Mouse (Mus musculus): Measurements from ENCODE around the gene Gm20075. TPM values are rescaled to one million over a fixed set of nuclear protein-coding genes. Genes with fewer than 3 reads are reported as not detected.
"Not testable (repeated sequence)": the region's sequence is repeated elsewhere in the genome, so short reads cannot be mapped to it uniquely, and the experiment has no call there.

Gene Gm20075
- total RNA-seq (2021) = 10 to 100 TPM; 15.8 to 15.9 TPM
- long read RNA-seq, experiment 1 = 0 reads
- long read RNA-seq, experiment 2, partial matches to known transcripts = 0 of 1 reads
- long read RNA-seq, experiment 2, other reads (novel, unspliced or antisense) = 0 of 1 reads

DNA sequence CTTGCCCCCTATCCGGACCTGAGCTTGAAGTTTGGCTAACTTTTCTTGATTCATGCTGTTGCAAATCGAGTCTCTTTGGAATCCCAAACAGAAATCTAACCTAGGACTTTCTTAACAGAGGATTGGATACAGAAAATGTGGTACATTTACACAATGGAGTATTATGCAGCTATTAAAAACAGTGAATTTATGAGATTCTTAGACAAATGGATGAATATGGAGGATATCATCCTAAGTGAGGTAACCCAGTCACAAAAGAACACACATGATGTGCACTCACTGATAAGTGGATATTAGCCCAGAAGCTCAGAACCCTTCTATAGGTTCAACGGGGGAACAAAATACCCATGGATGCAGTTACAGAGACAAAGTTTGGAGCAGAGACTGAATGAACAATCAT is at the start of gene Gm20075:
Gene Gm20075 (minus strand): TSS at position 101 of the 400 bp plus-strand sequence.
- not testable (repeated sequence) for DNase-seq

DNA sequence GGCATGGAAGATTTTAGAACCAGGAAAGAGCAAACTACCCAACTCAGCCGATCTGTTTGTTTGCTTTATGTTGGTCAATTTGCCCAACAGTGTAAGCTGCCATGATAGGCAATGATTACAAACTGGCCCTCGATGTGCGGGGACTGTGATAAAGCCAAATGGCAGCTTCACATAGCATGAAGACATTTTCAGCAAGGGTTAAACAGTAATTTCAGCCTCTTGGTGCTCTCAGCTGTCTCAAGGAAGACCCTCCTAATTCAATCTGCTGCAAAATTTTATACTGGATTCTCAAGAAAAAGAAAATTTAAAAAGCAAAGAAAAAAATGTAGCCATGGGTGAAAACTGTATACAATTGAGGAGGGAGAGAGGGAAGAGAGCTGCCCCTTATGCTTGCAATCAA is 47.9 kb upstream of the Gm20075 start:
- no peak for DNase-seq

GRCm38 (mm10) chr13:96126669-96127068 is 45.5 kb upstream of the Gm20075 start:
- DNase-seq = no peak

DNA sequence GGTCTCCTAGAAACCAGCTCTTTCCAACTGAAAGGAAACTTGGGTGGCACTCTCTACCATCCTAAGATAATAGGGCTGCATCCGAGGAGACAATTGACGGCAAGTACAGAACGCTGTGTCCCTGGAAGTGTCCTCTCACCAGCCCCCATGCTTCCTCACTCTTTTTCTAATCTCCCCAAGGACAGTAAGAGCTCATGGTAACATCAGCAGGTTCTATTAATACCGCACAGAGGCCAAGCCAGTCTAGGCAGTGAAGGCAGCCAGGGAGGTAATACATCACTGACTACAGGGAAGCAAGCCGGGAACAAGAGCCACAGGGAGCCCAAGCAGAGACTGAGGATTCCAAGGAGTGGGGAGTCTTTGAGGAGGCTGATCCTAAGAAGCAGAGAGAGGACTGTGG is 43.8 kb upstream of the Gm20075 start:
- no peak for DNase-seq

DNA sequence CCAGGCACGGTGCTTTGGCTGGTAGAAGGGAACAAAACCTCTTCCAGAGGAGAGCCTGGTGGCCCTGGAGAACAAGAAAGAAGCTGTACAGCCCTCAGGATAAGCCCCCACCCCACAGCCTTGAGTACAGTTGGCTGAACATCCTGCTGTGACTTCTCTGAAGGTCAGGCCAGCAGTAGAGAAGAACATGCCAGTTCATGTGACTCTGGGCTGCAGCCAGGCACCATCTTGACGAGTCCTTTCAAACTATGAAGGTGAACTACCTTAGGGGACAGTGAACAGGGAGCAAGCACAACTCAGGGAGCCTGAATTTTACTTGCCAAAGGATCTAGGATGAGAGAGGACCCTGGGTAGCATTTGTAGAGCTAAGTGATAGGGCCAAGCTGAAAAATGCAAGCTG is 31.5 kb upstream of the Gm20075 start:
- DNase-seq = no peak

GRCm38 (mm10) chr13:96110767-96111166 is 29.6 kb upstream of the Gm20075 start:
- no peak for DNase-seq

DNA sequence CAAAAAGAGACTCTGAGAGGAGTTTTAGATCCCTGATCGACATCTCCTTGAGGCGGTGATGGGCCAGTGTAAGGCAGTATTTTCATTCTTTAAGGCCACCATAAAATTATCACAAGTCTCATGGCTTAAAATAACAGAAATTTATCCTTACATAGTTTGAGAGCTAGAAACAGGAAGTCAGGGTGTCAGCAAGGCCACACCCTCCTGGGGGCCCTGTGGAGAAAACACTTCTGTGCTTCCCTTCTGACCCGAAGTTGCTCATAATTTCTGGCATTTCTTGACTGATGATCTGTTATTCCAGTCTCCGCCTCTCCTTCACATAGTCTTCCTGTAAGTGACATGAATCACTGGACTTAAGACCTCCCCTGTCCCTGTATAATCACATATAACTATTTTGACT is 25.2 kb upstream of the Gm20075 start:
- DNase-seq = no peak

DNA sequence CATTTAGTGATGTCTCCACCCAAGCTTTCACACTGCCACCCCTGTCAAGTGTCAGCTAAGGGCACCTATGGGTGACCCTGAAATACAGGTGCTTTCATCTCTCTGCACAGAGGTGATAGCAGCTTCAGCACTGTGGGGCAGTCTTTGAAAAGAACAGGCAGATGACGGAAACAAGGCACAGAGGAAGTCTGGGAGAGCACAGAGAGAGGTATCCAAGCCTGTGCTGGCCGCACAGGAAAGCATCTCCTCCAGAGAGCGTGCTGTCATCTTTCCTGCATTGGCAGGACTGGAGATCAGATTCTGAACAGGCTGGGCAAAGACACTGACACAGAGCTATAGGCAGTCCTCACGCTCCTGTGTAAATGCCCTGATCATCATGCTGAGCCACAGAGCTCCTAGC is 9.8 kb upstream of the Gm20075 start:
- DNase-seq = no peak

- DNase-seq = no peak
These were observed 4.6 kb upstream of the Gm20075 start for GRCm38 (mm10) chr13:96085581-96086302.

- not testable (repeated sequence) for DNase-seq
These were observed 578 bp upstream of the Gm20075 start, which contains the start of gene Gm17190 for GRCm38 (mm10) chr13:96081754-96082153. Gm17190 (plus strand) TSS chr13:96082054.

- DNase-seq = no peak
These were observed 7.6 kb downstream of the Gm20075 start for GRCm38 (mm10) chr13:96073555-96073954.

GRCm38 (mm10) chr13:96052755-96053154 is 28.4 kb downstream of the Gm20075 start:
- DNase-seq = no peak

GRCm38 (mm10) chr13:96045396-96045795 is 35.8 kb downstream of the Gm20075 start:
- DNase-seq = no peak

- no peak for DNase-seq
These were observed 40.7 kb downstream of the Gm20075 start for GRCm38 (mm10) chr13:96040275-96041042.

- no peak for DNase-seq
These were observed 41.6 kb downstream of the Gm20075 start for GRCm38 (mm10) chr13:96039536-96039935.

GRCm38 (mm10) chr13:96030368-96031223 is 50.6 kb downstream of the Gm20075 start:
- peak; percentile 58 for DNase-seq

Other genes with a start within 250 kb of the Gm20075 start
- 1 to 10 TPM; 3.8 to 4.9 TPM for gene Iqgap2, start 189.5 kb downstream of the Gm20075 start, total RNA-seq (2021)
- not detected for gene Gm17190, start 678 bp upstream of the Gm20075 start, total RNA-seq (2021)
- under 1 TPM; 0.47 to 0.66 TPM for gene Sv2c, start 51.2 kb upstream of the Gm20075 start, total RNA-seq (2021)

Data from gastrocnemius, postnatal 10 days (tissue).